Mouse (Mus musculus): ENCODE results near the gene Slc7a6. TPM values are rescaled to one million over a fixed set of nuclear protein-coding genes. Genes with fewer than 3 reads are reported as not detected.

The Slc7a6 gene
- polyA plus RNA-seq, 1 experiment from 2014 or later: 121 TPM

Other genes with a start within 250 kb of the Slc7a6 start
- gene Ctrl, start 235.0 kb upstream of the Slc7a6 start, polyA plus RNA-seq (2014; fragmentation: Nextera tagmentation; extraction: Ambion mirVana): 1.1 TPM in 2 replicates
- 28.5 and 30.2 TPM in 2 replicates for gene Psmb10, start 230.4 kb upstream of the Slc7a6 start, polyA plus RNA-seq (2014; fragmentation: Nextera tagmentation; extraction: Ambion mirVana)
- 0.50 and 0.54 TPM in 2 replicates for gene Lcat, start 225.5 kb upstream of the Slc7a6 start, polyA plus RNA-seq (2014; fragmentation: Nextera tagmentation; extraction: Ambion mirVana)
- gene Slc12a4, start 202.8 kb upstream of the Slc7a6 start, polyA plus RNA-seq (2014; fragmentation: Nextera tagmentation; extraction: Ambion mirVana): 10.3 and 13.0 TPM in 2 replicates
- gene Dpep3, start 189.4 kb upstream of the Slc7a6 start, polyA plus RNA-seq (2014; fragmentation: Nextera tagmentation; extraction: Ambion mirVana): not detected in 2 replicates
- gene Dus2, start 177.5 kb upstream of the Slc7a6 start, polyA plus RNA-seq (2014; fragmentation: Nextera tagmentation; extraction: Ambion mirVana): 14.5 and 18.6 TPM in 2 replicates
- not detected in 2 replicates for gene Dpep2nb, start 162.9 kb upstream of the Slc7a6 start, polyA plus RNA-seq (2014; fragmentation: Nextera tagmentation; extraction: Ambion mirVana)
- gene Ddx28, start 157.0 kb upstream of the Slc7a6 start, polyA plus RNA-seq (2014; fragmentation: Nextera tagmentation; extraction: Ambion mirVana): 21.2 and 24.4 TPM in 2 replicates
- 3.4 and 3.6 TPM in 2 replicates for gene Nfatc3, start 110.0 kb upstream of the Slc7a6 start, polyA plus RNA-seq (2014; fragmentation: Nextera tagmentation; extraction: Ambion mirVana)
- 2.5 and 4.0 TPM in 2 replicates for gene Esrp2, start 31.9 kb upstream of the Slc7a6 start, polyA plus RNA-seq (2014; fragmentation: Nextera tagmentation; extraction: Ambion mirVana)
- gene Pla2g15, start 18.5 kb upstream of the Slc7a6 start, polyA plus RNA-seq (2014; fragmentation: Nextera tagmentation; extraction: Ambion mirVana): 8.0 and 8.9 TPM in 2 replicates
- gene Slc7a6os, start 42.1 kb downstream of the Slc7a6 start, polyA plus RNA-seq (2014; fragmentation: Nextera tagmentation; extraction: Ambion mirVana): 39.7 and 45.6 TPM in 2 replicates
- 70.2 and 71.1 TPM in 2 replicates for gene Prmt7, start 42.1 kb downstream of the Slc7a6 start, polyA plus RNA-seq (2014; fragmentation: Nextera tagmentation; extraction: Ambion mirVana)
- 17.2 and 19.6 TPM in 2 replicates for gene Smpd3, start 169.1 kb downstream of the Slc7a6 start, polyA plus RNA-seq (2014; fragmentation: Nextera tagmentation; extraction: Ambion mirVana)
- 27.8 and 28.4 TPM in 2 replicates for gene Zfp90, start 246.5 kb downstream of the Slc7a6 start, polyA plus RNA-seq (2014; fragmentation: Nextera tagmentation; extraction: Ambion mirVana)